Mouse (Mus musculus) heart, postnatal 10 days (tissue): ENCODE data around the gene Zfp592. TPM values are rescaled to one million over a fixed set of nuclear protein-coding genes. Genes with fewer than 3 reads are reported as not detected.

Experiments used
- total RNA-seq, 2 experiments: library from RNA; stranded (reverse); gene quantifications; 2 replicates each; pipeline ENCODE4 v1.2.3; 2021

Zfp592 gene
- total RNA-seq, 2 experiments from 2014 or later, result 22.9 to 24.9 TPM

Other genes starting within 250 kb of the Zfp592 start
- gene Iqgap1, start 167.7 kb upstream of the Zfp592 start, total RNA-seq, result 10 to 100 TPM; 74.3 to 74.9 TPM
- gene Zscan2, start 132.8 kb upstream of the Zfp592 start, total RNA-seq, result 1 to 10 TPM; 8.0 to 9.6 TPM
- 10 to 100 TPM in 1 of 2 experiments, 1 to 10 TPM in 1; 7.9 to 10.6 TPM for gene Wdr73, start 92.4 kb upstream of the Zfp592 start, total RNA-seq
- gene Nmb, start 88.6 kb upstream of the Zfp592 start, total RNA-seq, result 1 to 10 TPM; 2.1 to 6.4 TPM
- 10 to 100 TPM; 70.2 to 75.0 TPM for gene Sec11a, start 45.9 kb upstream of the Zfp592 start, total RNA-seq
- 10 to 100 TPM; 85.0 to 90.5 TPM for gene Alpk3, start 63.9 kb downstream of the Zfp592 start, total RNA-seq
- under 1 TPM; 0.20 to 0.53 TPM for gene Slc28a1, start 121.1 kb downstream of the Zfp592 start, total RNA-seq
- 10 to 100 TPM; 17.0 to 19.3 TPM for gene Pde8a, start 219.9 kb downstream of the Zfp592 start, total RNA-seq